Mouse (Mus musculus) hindbrain, embryonic 14.5 days (tissue): ENCODE results near the gene C1ql1. TPM values are rescaled to one million over a fixed set of nuclear protein-coding genes. Genes with fewer than 3 reads are reported as not detected.

Experiments used
- ATAC-seq: fragments of 200-750 bp; cut with Nextera tagmentation; 2 replicates; pipeline ENCODE4 v1.8.0; 2017; ENCODE audit warnings: moderate number of reproducible peaks, mild to moderate bottlenecking, moderate TSS enrichment, moderate library complexity; ENCODE audit not compliant: low FRiP score
- DNase-seq: peaks from one replicate; pipeline ENCODE4 v3.0.0-alpha.2; 2015; ENCODE audit warnings: low spot score
- H3K27ac ChIP-seq: fragments of 300-500 bp; sonication (generic); 2 replicates; pipeline ENCODE4 v1.5.1; 2014; ENCODE audit warnings: mild to moderate bottlenecking, moderate library complexity
- H3K27me3 ChIP-seq: fragments of 300-500 bp; sonication (generic); 2 replicates; pipeline ENCODE4 v1.6.1; 2014; ENCODE audit warnings: mild to moderate bottlenecking, low read length, mixed read lengths; ENCODE audit not compliant: control insufficient read depth, insufficient read depth
- H3K36me3 ChIP-seq: fragments of 300-500 bp; sonication (generic); replicated peaks from 2 replicates; pipeline ENCODE4 v1.6.1; 2014; ENCODE audit not compliant: control insufficient read depth, insufficient read depth
- H3K4me1 ChIP-seq: fragments of 300-500 bp; sonication (generic); replicated peaks from 2 replicates; pipeline ENCODE4 v1.6.1; 2014; ENCODE audit warnings: antibody characterized with exemption, low read length, mixed read lengths; ENCODE audit not compliant: control insufficient read depth, insufficient read depth
- H3K4me2 ChIP-seq: fragments of 300-500 bp; sonication (generic); replicated peaks from 2 replicates; pipeline ENCODE4 v1.6.1; 2014; ENCODE audit warnings: mild to moderate bottlenecking, moderate library complexity
- H3K4me3 ChIP-seq: fragments of 300-500 bp; sonication (generic); replicated peaks from 2 replicates; pipeline ENCODE4 v1.5.1; 2014; ENCODE audit warnings: mild to moderate bottlenecking, low read length
- H3K9ac ChIP-seq: fragments of 300-500 bp; sonication (generic); 2 replicates; pipeline ENCODE4 v1.6.1; 2014
- H3K9me3 ChIP-seq: fragments of 300-500 bp; sonication (generic); 2 replicates; pipeline ENCODE4 v1.6.1; 2016; ENCODE audit warnings: low read length; ENCODE audit not compliant: control insufficient read depth
- WGBS: fragments of 180-500 bp; shearing (Covaris S2); extraction: QIAGEN DNeasy Blood & Tissue Kit; methylation state at CpG from one replicate; pipeline ENCODE4 v1.1.7; 2014; 5-methylcytosine and 5-hydroxymethylcytosine counted together
- polyA plus RNA-seq: library from polyadenylated mRNA; unstranded; fragments of >200 nt; fragmentation: Nextera tagmentation; extraction: Ambion mirVana; gene quantifications from 2 replicates; pipeline ENCODE4 v1.2.1, GENCODE M21; 2014

The C1ql1 gene
- polyA plus RNA-seq, 1 experiment from 2014 or later: 12.0 TPM

DNA sequence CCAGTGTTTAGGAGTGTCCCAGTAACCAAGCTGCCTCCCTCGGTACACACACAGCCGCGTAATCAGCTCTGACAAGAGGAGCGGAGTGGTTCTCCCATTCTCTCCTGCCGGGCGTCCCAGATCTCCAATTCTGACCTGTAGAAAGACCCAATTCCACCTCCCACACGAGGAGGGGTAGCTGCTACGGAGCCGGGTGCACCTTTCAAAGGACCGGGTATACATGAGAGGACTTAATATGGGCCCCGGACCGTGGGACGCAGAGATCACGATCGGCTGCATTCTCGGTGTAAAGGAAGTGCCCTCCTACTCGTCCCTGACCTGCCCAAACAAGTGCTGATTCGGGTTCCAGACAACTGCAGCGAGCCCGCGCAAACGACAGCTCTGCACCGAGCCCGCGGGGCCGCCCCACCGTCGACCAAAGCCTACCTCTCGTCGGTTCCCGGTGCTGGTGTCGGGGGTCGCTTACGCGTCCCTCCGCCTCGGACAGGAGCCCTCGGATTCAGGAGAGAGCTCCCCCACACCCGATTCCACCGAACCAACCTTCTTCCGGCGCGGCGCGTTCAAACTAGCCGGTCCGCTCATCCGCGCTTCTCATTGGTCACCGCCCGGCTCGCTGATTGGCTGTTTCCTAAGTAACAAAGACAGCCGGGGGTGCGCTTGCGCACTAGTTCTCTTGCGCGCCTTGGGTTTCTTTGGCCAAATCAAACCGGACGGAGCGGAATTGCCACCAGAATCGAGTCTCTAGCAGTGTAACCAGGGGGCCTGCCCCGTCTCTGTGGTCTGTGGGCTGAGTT, 21.7 kb downstream of the C1ql1 start, which contains the start of gene Kif18b:
Gene Kif18b (minus strand): TSS at position 568 of the 794 bp plus-strand sequence.
- peak; percentile 90 for ATAC-seq
- H3K4me2 ChIP-seq: peak within 1 kb of the TSS; percentile 75

DNA sequence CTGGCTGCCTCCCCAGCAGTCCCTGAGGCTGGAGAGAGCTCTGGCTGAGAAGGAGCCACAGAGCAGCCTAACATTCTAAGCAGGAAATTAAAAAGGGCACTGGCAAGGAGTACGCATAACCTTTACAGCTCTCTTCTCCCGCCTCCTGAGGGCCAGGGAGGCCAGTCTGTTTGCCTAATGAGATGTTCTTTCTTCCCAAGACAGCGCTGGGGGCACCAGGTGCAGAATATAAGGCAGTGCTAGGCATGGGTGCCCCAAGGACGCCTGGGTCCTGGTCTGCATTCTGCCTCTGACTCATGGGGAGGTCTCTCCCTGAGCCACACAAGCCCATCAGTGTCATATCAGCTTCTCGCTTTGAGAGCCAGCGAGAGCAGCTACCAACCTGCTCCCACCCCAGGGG, 25.0 kb downstream of the C1ql1 start:
- Histone ChIP-seq H3K36me3 (no peaks in the 10 kb centered on the region), H3K9me3 (no peaks in the 10 kb centered on the region), H3K4me3 (no peak overlapping the region), H3K27ac (no peak overlapping the region), H3K27me3 (no peaks in the 10 kb centered on the region), H3K4me2 (no peak overlapping the region), H3K9ac (0 out of 2 replicates have a peak overlapping the region, but pooled peaks have one; percentile 2), H3K4me1 (peaks cover 13% of the 10 kb centered on the region)
- no peak for DNase-seq
- ATAC-seq: no peak
- WGBS: 49% methylated on average over 6 of the region's 6 CpGs

More for the DNA sequence above, 21.7 kb downstream of the C1ql1 start, which contains the start of gene Kif18b:
- peak; percentile 95 for DNase-seq
- H3K9me3 ChIP-seq: no peaks in the 10 kb centered on the region
- H3K27me3 ChIP-seq: no peaks in the 10 kb centered on the region
- H3K9ac ChIP-seq: peak within 1 kb of the TSS; percentile 53; the same call in 1 of the 2 replicates
- H3K4me1 ChIP-seq: peaks cover 13% of the 10 kb centered on the region
- peak within 1 kb of the TSS; percentile 47 for H3K4me3 ChIP-seq
- no peaks in the 10 kb centered on the region for H3K36me3 ChIP-seq
- under 1% methylated on average over 62 of the region's 62 CpGs for WGBS
- peak within 1 kb of the TSS; percentile 71 for H3K27ac ChIP-seq

DNA sequence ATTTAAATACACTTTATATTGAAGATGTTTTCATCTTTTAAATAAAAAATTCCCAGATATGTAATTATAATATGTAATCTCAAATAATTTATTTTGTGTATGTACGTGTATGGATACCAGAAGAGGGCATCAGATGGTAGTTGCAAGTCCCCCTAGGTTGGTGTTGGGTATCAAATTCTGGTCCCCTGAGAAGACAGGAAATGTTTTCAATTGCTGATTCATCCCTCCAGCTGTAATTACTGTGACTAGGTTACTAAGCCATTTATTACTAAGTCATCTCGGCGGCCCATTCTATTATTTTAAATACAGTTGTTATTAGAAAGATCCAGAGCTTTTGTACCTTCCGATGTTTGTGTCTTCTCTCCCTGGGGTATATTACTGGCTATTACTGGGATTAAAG, 28.4 kb downstream of the C1ql1 start:
- ATAC-seq: no peak

DNA sequence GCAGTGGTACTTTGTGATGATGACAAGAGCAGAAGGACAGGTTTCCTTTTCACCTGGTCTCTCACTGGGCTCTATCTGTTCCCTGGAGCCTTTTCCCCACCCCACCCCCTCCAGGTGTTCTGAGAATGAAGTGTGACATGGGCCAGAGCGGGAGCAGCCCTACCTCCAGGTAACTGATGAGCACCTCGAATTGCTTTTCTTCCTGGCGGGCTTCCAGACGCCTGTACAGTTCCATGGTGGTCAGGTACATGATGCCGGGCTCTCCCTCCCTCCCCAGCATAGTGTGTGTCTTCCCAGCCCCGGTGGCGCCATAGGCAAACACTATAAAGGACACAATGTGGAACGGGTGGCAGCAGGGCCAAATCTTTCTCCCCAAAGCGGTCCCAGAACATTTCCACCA, 31.1 kb downstream of the C1ql1 start:
- ATAC-seq: no peak
- Histone ChIP-seq H3K4me1 (no peaks in the 10 kb centered on the region), H3K4me2 (no peak overlapping the region), H3K27ac (no peak overlapping the region), H3K36me3 (no peaks in the 10 kb centered on the region), H3K4me3 (no peak overlapping the region), H3K9ac (no peak overlapping the region), H3K9me3 (no peaks in the 10 kb centered on the region), H3K27me3 (no peaks in the 10 kb centered on the region)
- WGBS: 94% methylated on average over 9 of the region's 9 CpGs
- no peak for DNase-seq

More for the DNA sequence above, 28.4 kb downstream of the C1ql1 start:
- H3K4me2 ChIP-seq: no peak overlapping the region
- no peak overlapping the region for H3K4me3 ChIP-seq
- WGBS: 83% methylated on average over 4 of the region's 4 CpGs
- H3K9ac ChIP-seq: no peak overlapping the region
- H3K27ac ChIP-seq: no peak overlapping the region
- no peak for DNase-seq
- H3K36me3 ChIP-seq: no peaks in the 10 kb centered on the region
- no peaks in the 10 kb centered on the region for H3K27me3 ChIP-seq
- no peaks in the 10 kb centered on the region for H3K9me3 ChIP-seq
- peaks cover 7% of the 10 kb centered on the region for H3K4me1 ChIP-seq

DNA sequence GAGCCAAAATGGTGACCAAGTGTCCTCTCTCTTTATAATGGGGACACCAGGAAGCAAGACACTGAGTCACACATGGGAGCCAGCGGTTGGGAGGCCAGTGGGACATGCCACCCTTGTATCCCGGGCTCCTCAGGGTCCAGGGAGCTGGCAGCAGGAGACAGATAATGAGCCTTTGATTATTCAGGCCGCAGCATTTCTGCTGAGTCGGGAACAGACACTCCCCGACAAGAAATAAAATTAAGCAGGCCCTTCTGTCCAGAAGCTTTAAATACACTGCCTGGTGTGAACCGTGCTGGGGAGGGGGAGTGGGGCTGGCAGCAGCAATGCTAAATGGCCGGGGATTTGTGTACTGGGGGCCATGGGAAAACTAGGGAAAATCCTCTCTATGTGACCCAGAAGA, 35.1 kb downstream of the C1ql1 start:
- no peak for DNase-seq
- Histone ChIP-seq H3K27ac (no peak overlapping the region), H3K9me3 (no peaks in the 10 kb centered on the region), H3K4me2 (no peak overlapping the region), H3K36me3 (no peaks in the 10 kb centered on the region), H3K4me1 (no peaks in the 10 kb centered on the region), H3K27me3 (no peaks in the 10 kb centered on the region), H3K9ac (no peak overlapping the region), H3K4me3 (no peak overlapping the region)
- 60% methylated on average over 7 of the region's 7 CpGs for WGBS
- ATAC-seq: no peak

DNA sequence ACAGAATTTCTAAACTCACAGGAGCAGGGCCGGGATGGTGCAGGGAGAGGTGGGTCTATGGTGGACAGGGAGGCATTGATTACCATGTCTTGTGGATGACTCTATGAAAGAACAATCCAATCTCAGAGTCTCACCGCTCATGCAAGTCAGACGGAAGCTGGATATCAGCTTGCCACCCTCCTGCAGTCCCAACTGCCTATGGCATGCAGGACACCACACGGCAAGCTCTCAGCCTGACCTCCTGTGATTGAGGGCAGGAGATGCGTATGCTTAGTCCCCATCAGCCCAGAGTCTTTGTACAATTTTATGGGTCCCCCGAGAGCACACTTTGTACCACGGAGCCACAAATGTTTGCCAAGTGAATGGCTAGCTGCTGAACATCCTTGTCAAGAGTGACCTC, 42.8 kb downstream of the C1ql1 start:
- Histone ChIP-seq H3K27ac (no peak overlapping the region), H3K4me1 (no peaks in the 10 kb centered on the region; the same call in 1 of the 2 replicates), H3K27me3 (0 out of 2 replicates have a peak, but pooled peaks cover 3% of the 10 kb centered on the region), H3K4me2 (no peak overlapping the region), H3K9ac (no peak overlapping the region), H3K4me3 (no peak overlapping the region), H3K36me3 (no peaks in the 10 kb centered on the region), H3K9me3 (no peaks in the 10 kb centered on the region)
- no peak for ATAC-seq
- DNase-seq: no peak
- WGBS: 66% methylated on average over 7 of the region's 7 CpGs

DNA sequence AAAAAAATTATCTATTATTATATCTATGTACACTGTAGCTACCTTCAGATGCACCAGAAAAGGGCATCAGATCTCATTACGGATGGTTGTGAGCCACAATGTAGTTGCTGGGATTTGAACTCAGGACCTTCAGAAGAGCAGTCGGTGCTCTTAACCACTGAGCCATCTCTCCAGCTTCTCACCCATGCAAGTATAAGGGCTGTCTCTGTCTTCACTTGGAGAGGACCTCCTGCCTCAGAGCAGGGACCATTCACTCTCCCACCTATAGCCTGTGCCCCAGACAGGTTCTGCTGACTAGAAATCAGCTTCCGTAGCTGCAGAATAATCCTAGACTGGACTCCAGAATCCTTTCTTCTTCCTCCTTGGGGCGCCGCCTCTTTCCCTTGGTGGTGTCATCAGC, 44.4 kb downstream of the C1ql1 start:
- no peak overlapping the region for H3K4me2 ChIP-seq
- 0 out of 2 replicates have a peak, but pooled peaks cover 3% of the 10 kb centered on the region for H3K27me3 ChIP-seq
- H3K9me3 ChIP-seq: no peaks in the 10 kb centered on the region
- ATAC-seq (no peak), DNase-seq (no peak)
- no peak overlapping the region for H3K4me3 ChIP-seq
- no peaks in the 10 kb centered on the region for H3K36me3 ChIP-seq
- H3K4me1 ChIP-seq: no peaks in the 10 kb centered on the region; the same call in 1 of the 2 replicates
- no peak overlapping the region for H3K27ac ChIP-seq
- H3K9ac ChIP-seq: no peak overlapping the region
- 86% methylated on average over 5 of the region's 5 CpGs for WGBS

DNA sequence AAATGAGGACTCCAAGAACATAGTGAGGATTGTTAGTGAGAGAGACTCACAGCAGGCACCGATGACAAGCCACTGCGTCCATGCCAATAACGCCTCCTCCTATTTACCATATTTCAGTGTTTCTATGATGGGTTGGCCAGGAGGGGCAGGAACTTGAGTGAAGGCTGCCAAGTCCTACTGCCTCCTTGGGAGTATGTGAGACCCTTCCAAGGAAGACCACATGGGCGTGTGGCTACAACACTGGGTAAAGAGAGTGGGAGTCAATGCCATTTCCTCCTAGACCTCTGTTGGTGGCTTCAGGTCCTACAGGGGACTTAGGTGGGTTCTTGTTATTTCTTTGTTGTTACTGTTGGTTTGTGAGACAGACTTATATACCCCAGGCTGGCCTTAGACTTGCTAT, 45.3 kb downstream of the C1ql1 start:
- DNase-seq (no peak), ATAC-seq (no peak)
- H3K4me2 ChIP-seq: no peak overlapping the region
- no peak overlapping the region for H3K4me3 ChIP-seq
- no peak overlapping the region for H3K27ac ChIP-seq
- 0 out of 2 replicates have a peak, but pooled peaks cover 3% of the 10 kb centered on the region for H3K27me3 ChIP-seq
- no peaks in the 10 kb centered on the region for H3K9me3 ChIP-seq
- H3K4me1 ChIP-seq: no peaks in the 10 kb centered on the region; the same call in 1 of the 2 replicates
- H3K9ac ChIP-seq: no peak overlapping the region
- no peaks in the 10 kb centered on the region for H3K36me3 ChIP-seq
- 51% methylated on average over 4 of the region's 4 CpGs for WGBS

DNA sequence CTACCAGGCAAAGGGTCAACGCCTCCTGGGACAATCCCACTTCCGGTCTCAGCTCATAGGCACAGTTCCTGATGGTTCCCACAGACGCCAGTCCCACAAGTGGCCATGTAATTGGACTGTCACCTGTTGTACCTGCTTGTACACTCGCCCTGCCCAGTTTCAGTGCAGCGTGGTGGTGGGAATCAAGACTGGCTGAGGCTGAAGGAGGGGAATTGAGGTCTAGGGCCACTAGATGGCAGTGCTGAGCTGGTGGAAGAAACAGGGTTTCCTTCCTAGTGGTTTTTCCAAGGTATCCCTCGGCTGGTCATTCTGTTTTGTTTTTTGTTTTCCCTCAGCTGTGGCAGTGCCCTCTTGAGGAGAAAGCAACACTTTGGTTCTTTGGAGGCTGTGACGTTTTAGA, 45.7 kb downstream of the C1ql1 start, which contains the start of gene Gfap:
Gene Gfap (minus strand): TSS at position 150 of the 400 bp plus-strand sequence.
- Histone ChIP-seq H3K9me3 (no peaks in the 10 kb centered on the region), H3K4me2 (no peak within 1 kb of the TSS), H3K4me3 (no peak within 1 kb of the TSS), H3K9ac (no peak within 1 kb of the TSS), H3K27ac (no peak within 1 kb of the TSS), H3K36me3 (no peaks in the 10 kb centered on the region), H3K27me3 (0 out of 2 replicates have a peak, but pooled peaks cover 3% of the 10 kb centered on the region), H3K4me1 (no peaks in the 10 kb centered on the region; the same call in 1 of the 2 replicates)
- DNase-seq (peak; percentile 93), ATAC-seq (peak; percentile 44; the same call in 1 of the 2 replicates)
- 13% methylated on average over 7 of the region's 7 CpGs for WGBS
